Mouse (Mus musculus) natural killer cell, adult 2 months (primary cell): Measurements from ENCODE around the gene Mybpc2.

ENCODE experiments used
- DNase-seq, 2 experiments: peaks; one replicate each; pipeline ENCODE4 v3.0.0; 2022; ENCODE audit warnings: low spot score in 2 of 2

Mybpc2 gene

DNA sequence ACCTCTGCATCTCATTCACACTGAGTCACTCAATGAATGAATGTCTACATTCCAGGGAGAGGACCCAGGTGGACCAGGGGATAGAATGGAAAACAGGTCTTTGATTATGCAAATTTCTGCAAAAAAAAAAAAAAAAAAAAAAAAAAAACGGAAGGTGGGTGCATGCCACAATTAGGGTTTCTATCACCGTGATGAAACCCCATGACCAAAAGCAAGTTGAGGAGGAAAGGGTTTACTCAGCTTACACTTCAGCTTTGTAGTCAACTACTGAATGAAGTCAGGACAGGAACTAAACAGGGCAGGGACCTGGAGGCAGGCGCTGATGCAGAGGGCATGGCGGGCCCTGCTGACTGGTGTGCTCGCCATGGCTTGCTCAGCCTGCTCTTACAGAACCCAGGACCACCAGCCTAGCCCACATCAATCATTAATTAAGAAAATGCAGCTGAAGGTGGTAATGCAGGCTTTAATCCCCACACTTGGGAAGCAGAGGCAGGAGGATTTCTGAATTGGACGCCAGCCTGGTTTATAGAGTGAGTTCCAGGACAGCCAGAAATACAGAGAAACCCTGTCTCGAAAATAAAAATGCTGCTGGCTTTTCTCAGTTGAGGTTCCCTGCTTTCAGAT is 38.8 kb downstream of the Mybpc2 start:
- no peak for DNase-seq

DNA sequence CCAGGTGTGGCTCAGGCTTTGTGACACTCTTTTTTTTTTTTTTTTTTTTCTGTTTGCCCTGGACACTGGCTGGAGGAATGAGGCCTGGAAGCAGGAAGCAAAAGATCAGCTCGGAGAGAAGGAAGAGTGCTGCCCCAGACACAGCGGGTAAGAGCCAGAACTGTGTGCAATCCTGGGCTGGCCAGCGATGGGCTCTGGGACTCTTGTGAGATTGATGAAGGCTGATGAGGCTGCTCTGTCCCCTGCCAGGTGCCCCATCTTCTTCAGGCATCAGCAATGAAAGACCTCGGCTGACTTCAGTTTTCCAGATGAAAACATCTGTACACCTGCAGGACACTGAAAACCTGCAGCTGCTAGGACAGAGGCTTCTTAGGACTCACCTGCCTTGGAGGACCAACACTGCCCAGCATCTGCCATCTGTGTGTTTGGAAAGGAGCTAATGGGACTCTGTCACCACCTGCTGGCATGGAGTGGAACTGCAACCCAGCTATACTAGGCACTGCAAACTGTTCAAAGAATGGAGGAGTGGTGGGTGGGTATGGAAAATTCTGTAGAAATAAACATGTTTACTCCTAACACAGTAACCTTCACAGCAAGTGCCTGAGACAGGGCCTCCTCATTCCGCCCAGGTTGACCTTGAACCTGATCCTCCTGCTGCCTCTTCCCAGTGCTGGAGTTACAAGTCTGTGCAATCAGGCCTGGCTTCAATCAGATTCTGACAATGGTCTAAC is 39.5 kb downstream of the Mybpc2 start:
- peak; percentile 48 to 70 for DNase-seq

DNA sequence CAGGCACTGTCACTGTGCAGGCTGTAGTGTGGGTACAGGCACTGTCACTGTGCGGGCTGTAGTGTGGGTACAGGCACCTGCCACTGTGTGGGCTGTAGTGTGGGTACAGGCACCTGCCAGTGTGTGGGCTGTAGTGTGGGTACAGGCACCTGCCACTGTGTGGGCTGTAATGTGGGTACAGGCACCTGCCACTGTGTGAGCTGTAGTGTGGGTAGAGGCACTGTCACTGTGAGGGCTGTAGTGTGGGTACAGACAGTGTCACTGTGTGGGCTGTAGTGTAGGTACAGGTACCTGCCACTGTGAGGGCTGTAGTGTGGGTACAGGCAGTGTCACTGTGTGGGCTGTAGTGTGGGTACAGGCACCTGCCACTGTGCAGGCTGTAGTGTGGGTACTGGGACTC is 40.3 kb downstream of the Mybpc2 start:
- no peak for DNase-seq

DNA sequence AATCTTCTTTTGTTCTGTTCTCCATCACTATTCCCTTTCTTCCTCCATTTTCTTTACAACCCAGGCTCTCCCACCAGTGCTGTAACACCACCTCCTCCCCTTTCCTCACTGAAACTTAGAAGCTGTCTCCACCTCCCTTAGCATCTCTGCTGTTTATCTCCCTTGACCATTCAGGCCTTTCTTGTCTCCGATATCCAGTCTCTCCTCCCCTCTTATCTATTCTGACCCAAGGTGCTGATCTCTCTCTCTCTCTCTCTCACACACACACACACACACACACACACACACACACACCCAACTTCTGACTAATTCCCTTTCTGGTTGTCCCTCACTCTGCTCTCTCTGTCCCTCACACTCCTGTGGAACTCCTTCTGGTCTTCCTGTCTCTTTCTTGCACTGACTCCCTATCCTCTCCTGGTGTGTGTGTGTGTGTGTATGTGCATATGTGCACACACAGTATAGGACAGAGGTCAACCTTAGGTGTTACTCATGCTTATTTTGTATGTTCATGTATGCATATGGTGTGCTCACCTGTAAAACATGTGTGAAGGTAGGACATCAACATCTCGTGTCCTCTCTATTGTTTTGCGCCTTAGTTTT is 41.5 kb downstream of the Mybpc2 start:
- DNase-seq: no peak

DNA sequence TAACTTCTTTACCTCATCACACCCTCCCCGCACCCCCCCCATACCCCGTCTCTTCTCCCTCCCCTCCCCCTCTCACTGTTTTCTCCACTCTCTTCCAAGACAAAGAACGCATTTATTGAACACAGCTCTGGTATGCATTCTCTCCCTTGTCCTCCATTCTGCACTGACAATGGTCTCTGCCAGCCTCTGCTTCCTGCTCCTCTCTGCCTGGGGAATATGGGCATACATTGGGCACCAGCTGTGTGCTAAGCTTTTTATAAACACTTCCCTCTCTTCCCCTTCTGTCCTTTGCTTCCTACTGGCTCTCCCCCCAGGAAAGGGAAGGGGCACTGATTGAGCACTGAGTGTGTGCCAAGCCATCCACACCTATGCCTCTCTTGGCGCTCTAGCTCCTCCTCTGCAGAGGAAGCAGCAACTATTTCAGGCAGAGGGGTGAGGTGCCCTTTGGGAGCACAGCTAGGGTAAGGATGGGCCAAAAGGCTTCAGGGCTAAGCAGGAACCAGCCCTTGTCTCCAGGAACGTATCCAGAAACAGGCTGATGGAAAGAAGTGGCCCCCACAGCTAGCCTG is 49.3 kb downstream of the Mybpc2 start:
- no peak for DNase-seq

DNA sequence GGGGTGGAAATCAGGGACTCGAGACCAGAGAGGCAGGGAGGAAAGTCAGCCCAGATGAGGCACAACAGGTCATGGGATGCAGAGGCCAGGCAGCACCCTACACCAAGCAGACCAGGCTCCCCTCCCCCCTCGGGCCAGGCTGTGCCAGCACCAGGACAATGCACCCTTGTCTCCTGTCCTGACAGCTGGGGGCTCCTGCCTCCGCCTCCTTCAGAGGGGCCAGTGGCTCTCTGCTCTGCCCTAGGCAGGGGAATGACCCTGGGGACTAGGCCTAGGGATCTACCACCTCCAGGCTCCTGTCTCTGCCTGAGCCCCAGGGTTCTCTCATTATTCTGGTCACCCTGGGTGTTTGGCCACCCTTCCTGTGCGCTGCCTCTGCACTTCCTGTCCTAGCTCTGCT is 50.0 kb downstream of the Mybpc2 start:
- no peak for DNase-seq

DNA sequence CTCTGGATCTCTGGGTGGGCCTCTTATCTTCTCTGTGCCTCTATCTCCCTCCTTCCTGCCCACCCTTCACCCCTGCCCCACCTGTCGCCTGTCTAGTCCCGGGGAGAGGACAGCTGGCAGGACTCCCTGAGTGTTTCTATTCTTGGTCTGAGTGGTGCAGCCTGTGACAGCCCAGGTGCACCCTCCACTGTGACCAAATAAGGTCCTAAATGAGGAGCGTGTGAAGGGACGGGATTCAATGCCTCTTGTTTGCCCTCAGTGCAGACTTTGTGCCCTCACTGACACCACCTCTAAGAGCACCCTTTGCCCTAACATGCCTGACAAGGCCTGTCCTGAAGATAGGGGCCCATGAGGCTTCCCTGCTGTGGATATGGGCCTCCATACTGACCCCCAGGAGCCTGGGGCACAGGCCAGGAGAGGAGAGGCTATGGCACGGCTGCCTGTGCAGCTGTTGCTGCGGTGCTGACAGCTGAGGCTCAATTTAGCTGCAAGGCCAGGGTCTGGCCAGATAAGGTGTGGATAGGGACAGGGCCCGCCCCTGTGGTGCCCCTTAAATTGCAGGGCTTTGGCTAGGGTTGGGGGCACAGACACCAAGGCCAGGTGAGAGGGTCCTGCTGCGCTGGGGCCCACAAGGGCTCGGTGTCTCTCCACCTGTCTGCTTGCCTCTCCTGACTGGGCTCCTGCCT is 51.4 kb downstream of the Mybpc2 start:
- no peak for DNase-seq

DNA sequence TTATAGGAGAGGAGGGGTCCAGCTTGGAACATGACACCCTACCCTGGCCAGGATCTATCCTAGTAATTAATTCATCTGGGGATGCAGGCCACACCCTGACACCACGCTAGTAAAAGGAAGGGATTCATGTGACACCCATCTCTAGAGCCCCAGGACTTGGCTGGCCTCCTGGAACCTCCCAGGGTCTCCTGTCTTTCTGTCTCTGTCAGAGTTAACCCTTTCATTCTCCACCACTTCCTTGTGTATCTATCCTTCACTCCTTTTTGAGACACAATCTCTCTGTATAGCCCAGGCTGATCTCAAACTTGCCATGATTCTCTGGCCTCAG is 51.9 kb downstream of the Mybpc2 start:
- DNase-seq: no peak

DNA sequence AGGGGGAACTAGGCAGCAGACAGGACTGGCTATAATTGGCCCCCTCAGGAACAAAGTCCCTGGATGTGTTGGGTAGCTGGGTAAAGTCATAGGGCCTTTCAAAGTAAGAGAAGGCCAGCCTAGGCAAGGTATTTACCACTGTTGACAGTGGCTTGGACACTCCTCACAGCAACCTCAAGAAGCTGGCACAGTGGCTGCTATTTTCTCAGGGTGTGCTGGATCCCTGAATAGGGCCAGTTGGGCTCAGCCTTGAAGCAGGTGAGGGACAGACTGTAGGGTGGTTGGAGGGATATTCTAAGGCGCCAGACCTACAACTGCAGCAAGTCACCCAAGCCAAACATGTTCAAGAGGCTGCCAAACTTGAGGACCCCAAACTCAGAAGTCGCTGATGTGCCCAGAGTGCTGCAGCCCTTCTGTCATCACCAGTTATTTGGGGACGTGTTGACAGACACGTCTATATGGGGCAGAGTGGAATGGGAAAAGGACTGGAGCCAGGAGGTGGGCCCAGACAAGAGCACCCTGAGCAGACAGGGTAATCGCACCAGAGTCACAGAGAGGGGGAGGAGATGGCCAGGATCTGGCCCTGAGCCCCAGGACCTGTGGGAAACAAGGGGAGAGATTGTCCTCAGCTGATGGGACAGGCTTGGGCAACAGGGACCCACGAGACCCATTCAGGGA is 52.4 kb downstream of the Mybpc2 start:
- no peak for DNase-seq

DNA sequence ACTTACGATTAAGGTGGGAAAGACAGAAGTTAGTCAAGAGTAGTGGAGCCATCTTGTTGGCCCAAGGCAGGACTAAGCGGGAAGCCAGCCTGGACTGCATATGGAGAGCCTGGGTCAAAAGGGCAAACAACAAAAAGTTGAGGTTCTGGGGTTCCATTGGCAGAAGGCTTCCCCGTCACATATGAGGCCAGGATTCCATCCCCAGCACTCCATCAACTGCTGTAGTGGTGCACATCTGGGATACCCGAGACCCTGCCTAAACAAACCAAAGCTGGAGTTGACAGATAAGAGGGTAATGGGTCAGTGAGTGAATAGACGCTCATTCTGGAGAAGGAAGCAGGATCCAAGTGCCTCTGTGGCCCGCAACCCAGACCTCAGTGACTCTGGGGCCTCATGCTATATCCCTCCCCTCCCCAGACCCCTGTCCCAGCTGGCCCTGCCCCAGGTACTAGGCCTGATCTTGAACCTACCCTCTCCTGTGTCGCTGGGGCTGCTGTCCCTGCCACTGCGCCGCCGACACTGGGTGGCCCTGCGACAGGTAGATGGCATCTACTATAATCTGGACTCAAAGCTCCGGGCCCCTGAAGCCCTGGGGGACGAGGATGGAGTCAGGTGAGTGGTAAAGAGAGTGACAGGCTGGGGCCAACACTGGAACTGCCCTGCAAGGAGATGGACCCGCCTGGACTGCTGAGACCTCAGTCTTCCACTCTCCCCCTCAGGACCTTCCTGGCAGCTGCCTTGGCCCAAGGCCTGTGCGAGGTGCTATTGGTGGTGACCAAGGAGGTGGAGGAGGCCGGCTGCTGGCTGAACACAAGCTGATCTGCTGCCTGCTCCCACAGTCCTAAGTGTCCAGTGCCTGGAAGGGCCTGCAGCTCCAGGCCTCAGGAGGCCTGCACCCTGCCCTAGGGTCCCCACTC is 53.5 kb downstream of the Mybpc2 start:
- no peak for DNase-seq

DNA sequence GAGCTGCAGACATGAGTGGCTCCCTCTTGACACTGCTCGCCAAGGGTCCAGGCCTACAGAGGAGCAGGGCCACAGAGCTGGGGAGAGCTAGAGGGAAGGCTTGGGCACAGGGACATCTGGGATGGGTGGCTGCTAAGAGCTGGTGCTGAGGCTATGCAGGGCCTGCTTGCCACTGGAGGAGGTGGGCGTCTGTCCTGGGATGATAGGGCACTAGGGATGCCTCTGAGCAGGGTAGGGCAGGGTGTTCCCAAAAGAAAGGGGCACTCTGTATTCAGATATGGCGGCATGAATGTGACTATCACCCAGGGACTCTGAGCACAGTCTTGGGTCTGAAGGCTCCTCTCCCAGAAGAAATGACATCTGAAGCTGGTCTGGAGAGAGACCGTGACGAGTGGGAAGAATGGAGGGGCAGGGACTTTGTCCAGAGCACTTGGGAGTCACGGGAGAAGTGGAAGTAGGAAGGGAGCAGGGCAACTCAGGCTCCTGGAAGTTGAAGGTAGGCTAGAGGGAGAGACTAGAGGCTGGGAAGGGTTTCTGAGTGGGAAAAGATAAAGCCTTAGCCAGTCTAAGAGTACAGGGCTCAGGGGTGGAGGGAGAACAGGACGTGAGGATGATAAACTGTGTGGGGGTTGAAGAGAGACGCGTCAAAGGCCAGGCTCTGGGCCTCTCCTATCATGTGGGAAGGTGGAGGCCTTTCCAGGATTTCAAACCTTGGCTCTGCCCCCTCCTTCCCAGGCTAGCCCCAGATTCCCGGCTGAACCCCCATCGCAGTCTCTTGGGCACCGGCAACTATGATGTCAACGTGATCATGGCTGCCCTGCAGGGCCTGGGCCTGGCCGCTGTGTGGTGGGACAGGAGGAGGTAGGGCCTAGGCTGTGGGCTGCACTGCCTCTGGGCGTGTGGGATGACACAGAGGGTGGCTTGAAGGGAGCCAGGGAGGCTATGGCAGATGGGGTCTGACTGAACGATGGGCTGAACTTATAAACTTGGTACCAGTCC is 54.5 kb downstream of the Mybpc2 start:
- no peak for DNase-seq

DNA sequence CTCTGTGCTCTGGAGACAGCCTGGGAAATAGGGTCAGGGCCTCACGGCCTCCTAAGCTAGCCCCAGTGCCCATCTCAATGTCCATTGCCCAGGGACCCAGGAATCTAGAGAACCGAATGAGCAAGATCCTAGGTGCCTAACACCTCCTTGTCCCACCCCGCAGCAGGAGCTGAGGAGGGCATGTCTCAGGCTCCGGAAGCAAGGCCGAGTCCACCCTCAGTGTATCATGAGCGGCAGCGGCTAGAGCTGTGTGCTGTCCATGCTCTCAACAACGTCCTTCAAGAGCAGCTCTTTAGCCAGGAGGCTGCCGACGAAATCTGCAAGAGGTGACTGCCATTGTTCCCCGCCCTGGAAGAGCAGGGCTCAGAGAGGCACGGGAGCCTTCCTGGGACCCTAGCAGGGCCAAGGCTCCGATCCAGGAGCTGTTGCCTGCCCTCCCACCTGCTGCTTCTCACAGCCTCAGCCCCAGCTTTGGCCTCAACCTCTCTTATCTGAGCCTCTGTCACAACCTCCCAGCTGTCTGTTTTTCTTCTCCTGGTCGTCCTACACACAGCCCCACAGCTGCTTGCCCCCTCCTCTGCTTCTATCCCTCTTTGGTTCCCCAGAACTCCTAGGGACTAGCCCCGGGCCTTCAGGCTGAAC is 55.7 kb downstream of the Mybpc2 start:
- no peak for DNase-seq

DNA sequence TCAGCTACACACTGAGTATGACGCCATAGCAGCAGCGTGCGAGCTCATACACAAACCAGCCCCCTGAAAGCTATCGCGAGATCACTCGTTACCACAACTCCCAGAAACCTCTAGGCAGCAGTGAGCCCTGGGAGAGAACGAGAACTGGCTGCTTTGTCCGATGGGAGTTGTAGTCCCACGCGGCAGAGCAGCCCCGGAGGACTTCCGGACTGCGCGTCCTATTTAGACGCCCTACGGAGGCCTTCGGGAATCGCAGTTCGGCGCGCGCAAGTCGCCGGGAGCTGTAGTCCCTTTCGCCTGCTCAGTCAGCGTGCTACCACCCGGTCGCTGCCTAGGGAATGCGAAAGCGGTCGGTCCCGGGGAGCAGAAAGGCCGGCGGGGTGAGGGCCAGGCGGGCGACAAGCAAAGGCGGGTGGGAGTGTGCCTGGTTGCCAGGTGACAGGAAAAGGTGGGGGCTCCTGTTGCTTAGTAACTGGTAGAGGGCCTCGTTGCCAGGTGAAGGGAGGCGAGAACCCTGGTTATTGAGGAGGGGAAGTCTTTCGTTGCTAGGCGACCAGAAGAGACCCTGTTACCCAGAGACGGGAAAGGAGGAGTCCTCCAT is 56.5 kb downstream of the Mybpc2 start, which contains the start of gene Josd2:
Gene Josd2, plus strand, starts transcription at position 170 of the 601 bp plus-strand sequence.
- DNase-seq: peak; percentile 90 to 94

DNA sequence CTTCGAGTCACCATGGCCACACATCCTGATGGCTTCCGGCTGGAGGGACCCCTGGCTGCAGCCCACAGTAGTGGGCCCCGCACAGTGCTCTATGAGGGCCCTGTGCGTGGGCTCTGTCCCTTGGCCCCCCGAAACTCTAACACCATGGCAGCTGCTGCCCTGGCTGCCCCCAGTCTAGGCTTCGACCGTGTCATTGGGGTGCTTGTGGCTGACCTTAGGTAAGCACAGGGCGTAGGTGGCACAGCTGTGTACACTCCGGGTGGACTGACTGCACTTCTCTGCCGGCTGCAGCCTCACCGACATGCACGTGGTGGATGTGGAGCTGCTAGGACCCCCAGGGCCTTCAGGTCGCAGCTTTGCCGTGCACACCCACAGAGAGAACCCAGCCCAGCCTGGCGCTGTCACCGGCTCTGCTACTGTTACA is 57.6 kb downstream of the Mybpc2 start:
- no peak for DNase-seq

DNA sequence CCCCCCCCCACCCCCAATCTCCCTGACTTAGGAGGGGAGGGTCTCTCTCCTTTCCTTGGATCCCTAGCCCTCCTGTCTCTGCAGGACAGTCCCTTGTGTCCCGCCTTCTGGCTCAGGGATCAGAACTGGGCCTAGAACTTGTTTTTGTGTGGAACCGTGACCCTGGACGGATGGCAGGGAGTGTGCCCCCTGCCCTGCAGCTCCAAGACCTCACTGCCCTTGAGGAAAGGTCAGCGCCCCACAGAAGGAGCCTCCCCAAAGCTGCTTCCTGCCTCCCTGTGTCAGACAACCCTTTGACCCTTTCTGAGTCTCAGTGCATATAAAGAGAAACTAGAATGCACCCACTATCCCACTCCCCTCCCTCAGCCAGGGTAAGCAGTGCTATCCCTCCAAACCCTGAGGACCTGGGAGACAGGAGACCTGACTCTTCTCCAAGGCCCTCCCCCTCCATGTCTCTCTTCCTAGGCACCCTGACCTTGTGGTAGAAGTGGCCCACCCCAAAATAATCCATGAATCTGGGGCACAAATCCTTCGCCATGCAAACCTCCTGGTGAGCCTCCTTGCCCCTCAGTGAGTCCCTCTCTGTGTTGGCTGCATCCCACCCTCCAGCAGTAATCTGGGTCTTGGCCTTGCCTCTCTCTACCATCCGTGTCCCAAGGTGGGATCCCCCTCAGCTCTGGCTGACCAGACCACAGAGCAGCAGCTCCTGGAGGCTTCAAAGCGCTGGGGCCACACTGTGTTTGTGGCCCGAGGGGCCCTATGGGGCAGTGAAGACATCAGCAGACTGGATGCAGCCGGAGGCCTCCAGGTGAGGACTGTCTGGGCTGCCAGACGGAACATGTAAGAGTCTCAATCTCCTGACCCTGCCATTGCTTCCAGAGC is 58.2 kb downstream of the Mybpc2 start:
- DNase-seq: no peak

DNA sequence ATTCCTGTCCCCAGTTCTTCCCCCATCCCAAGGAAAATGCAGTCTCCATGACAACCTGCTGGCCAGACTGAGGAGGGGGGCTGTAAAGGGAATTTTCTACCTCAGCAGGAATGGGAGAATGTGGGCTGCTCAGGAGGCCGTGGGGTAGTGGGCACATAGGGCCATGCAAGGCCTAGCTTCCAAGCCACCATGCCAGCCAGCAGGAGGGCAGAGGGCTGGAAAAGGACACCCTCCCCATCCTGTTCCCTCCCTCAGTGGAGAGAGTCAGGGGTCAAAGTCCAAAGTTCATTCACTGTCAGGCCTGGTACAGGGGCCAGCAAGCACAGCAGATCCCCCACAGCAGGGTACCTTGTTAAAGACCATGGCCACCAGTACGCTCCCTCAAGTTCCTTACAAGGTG is 59.3 kb downstream of the Mybpc2 start, which contains the start of gene Aspdh:
Gene Aspdh, plus strand, starts transcription at position 281 of the 400 bp plus-strand sequence.
- no peak for DNase-seq

DNA sequence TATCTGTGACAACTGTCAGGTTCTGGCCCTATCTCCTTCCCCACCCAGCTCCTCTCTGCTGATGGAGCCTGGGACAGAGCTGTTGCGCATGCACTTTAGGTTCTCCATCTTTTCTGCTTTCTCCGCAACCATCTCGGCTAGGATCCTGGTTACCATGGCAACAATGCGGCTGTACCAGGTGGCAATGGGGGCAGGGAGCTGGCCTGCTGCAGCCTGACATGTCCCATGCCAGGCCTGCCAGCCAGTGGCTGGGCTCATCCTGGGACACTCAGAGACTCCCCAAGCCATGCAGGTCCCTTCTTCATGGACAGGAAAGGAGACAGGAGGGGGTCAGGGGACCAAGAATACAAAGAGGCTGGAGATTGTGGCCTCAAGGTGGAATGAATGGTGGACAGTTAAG is 59.9 kb downstream of the Mybpc2 start:
- no peak for DNase-seq
